Mouse (Mus musculus): ENCODE results near the gene Anapc15.
A peak's percentile ranks its signal among the peaks of the same experiment; 100 is the strongest.

Anapc15 gene

GRCm38 (mm10) chr7:101847934-101848333, 15.6 kb upstream of the Anapc15 start:
- no peak for DNase-seq (ENCODE audit: low spot score)

- DNase-seq (ENCODE audit: low spot score), result no peak
These were observed 11.8 kb upstream of the Anapc15 start for GRCm38 (mm10) chr7:101851689-101852088.

GRCm38 (mm10) chr7:101852846-101853245, 10.7 kb upstream of the Anapc15 start:
- no peak for DNase-seq (ENCODE audit: low spot score)

- no peak for DNase-seq (ENCODE audit: low spot score)
These were observed 9.7 kb upstream of the Anapc15 start for GRCm38 (mm10) chr7:101853816-101854215.

GRCm38 (mm10) chr7:101857094-101857493, 6.4 kb upstream of the Anapc15 start, which contains the start of gene Folr2:
Gene Folr2 (minus strand): TSS chr7:101857194.
- DNase-seq (ENCODE audit: low spot score), result no peak

- no peak for DNase-seq (ENCODE audit: low spot score)
These were observed 5.2 kb upstream of the Anapc15 start for GRCm38 (mm10) chr7:101858362-101858761.

GRCm38 (mm10) chr7:101860978-101861377, 2.5 kb upstream of the Anapc15 start:
- no peak for DNase-seq (ENCODE audit: low spot score)

- DNase-seq (ENCODE audit: low spot score), result no peak
These were observed 1.2 kb upstream of the Anapc15 start for GRCm38 (mm10) chr7:101862291-101862690.

GRCm38 (mm10) chr7:101866491-101867265, 3.2 kb downstream of the Anapc15 start:
- DNase-seq (ENCODE audit: low spot score), result no peak

GRCm38 (mm10) chr7:101867482-101867881, 4.0 kb downstream of the Anapc15 start:
- DNase-seq (ENCODE audit: low spot score), result no peak

- DNase-seq (ENCODE audit: low spot score), result no peak
These were observed 5.0 kb downstream of the Anapc15 start for GRCm38 (mm10) chr7:101868241-101869162.

- DNase-seq (ENCODE audit: low spot score), result peak; percentile 12
These were observed 5.6 kb downstream of the Anapc15 start for GRCm38 (mm10) chr7:101869163-101869500.

GRCm38 (mm10) chr7:101870629-101871028, 7.1 kb downstream of the Anapc15 start, which contains the start of gene Folr1:
Gene Folr1 (minus strand): TSS chr7:101870788.
- DNase-seq (ENCODE audit: low spot score), result no peak

- DNase-seq (ENCODE audit: low spot score), result no peak
These were observed 7.8 kb downstream of the Anapc15 start for GRCm38 (mm10) chr7:101871296-101871695.

- no peak for DNase-seq (ENCODE audit: low spot score)
These were observed 12.5 kb downstream of the Anapc15 start for GRCm38 (mm10) chr7:101875978-101876377.

GRCm38 (mm10) chr7:101880855-101881254, 17.3 kb downstream of the Anapc15 start:
- no peak for DNase-seq (ENCODE audit: low spot score)

- DNase-seq (ENCODE audit: low spot score), result no peak
These were observed 19.1 kb downstream of the Anapc15 start for GRCm38 (mm10) chr7:101882413-101883154.

- no peak for DNase-seq (ENCODE audit: low spot score)
These were observed 20.6 kb downstream of the Anapc15 start for GRCm38 (mm10) chr7:101884160-101884559.

- DNase-seq (ENCODE audit: low spot score), result no peak
These were observed 22.8 kb downstream of the Anapc15 start for GRCm38 (mm10) chr7:101886274-101886673.

- DNase-seq (ENCODE audit: low spot score), result no peak
These were observed 24.9 kb downstream of the Anapc15 start for GRCm38 (mm10) chr7:101888460-101888859.

GRCm38 (mm10) chr7:101895695-101896094, 32.2 kb downstream of the Anapc15 start:
- no peak for DNase-seq (ENCODE audit: low spot score)

All from embryo, embryonic 10.5 days (tissue).